Mouse (Mus musculus): ENCODE results near the gene Krtap1-5. TPM values are rescaled to one million over a fixed set of nuclear protein-coding genes. Genes with fewer than 3 reads are reported as not detected.
"Not testable (repeated sequence)": the region's sequence is repeated elsewhere in the genome, so short reads cannot be mapped to it uniquely, and the experiment has no call there.

The Krtap1-5 gene
- total and polyA plus RNA-seq, 3 experiments, result not detected

DNA sequence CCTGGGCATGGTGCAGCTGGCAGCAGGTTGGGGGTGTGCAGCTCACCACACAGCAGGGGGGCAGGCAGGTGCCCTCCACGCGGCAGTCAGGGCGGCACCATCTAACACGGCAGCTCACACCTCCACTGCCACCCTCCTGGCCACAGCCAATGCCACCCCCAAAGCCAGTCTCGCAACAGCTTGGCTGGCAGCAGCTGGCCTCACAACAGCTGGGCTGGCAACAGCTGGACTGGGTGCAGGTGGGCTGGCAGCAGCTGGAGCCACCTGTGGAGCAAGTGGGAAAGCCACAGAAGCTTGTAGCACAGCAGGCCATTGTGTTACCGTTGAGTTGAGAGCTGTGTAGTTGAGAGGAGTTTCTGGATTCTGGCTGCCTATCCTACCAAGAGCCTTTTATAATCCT, 16.9 kb upstream of the Krtap1-5 start, which contains the start of gene Krtap9-3:
TSS of gene Krtap9-3 (minus strand) at position 364 of the 400 bp plus-strand sequence.
- H3K4me3 ChIP-seq (replicated peaks in 1 of 3; ENCODE audit: low read depth in 2 of 3, low read length in 2 of 3, poor library complexity in 1 of 3); H3K27ac ChIP-seq (ENCODE audit: insufficient read depth, low read depth); dilution Hi-C loops (cut with MboI; ENCODE audit: extremely low pct_ligation_motif_present, extremely low pct_unique_long_range_greater_than_20kb, low sequenced_read_pairs); H3K4me2 ChIP-seq (ENCODE audit: insufficient read depth, low read depth, poor library complexity, severe bottlenecking); H3K9ac ChIP-seq (ENCODE audit: insufficient read depth, low read depth); in situ Hi-C loops (cut with MboI; ENCODE audit: low pct_ligation_motif_present, low pct_unique_long_range_greater_than_20kb, low sequenced_read_pairs); H3K79me2 ChIP-seq (replicated peaks; ENCODE audit: control insufficient read depth, extremely low read depth, insufficient read depth, poor library complexity, severe bottlenecking); H3K4me1 ChIP-seq (ENCODE audit: control insufficient read depth in 1 of 2, insufficient read depth in 2 of 2); H3K9me3 ChIP-seq (replicated peaks; ENCODE audit: low read length); DNase-seq (ENCODE audit: extremely low read depth); H3K36me3 ChIP-seq (replicated peaks in 1 of 2; ENCODE audit: control insufficient read depth in 1 of 2, insufficient read depth in 1 of 2, low read length in 1 of 2): not testable (repeated sequence)
- H3K27me3 ChIP-seq (replicated peaks), result peaks cover 82% of the 10 kb centered on the region

DNA sequence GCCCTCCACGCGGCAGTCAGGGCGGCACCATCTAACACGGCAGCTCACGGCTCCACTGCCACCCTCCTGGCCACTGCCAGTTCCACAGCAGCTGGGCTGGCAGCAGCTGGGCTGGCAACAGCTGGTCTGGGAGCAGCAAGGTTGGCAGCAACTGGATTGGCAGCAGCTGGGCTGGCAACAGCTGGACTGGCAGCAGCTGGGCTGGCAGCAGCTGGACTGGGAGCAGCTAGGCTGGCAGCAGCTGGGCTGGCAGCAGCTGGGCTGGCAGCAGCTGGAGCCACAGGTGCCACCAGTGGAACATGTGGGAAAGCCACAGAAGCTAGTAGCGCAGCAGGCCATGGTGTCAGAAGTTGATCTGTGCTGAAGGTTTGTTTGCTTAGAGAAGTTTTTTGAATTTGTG, 10.2 kb upstream of the Krtap1-5 start, which contains the start of gene Krtap1-3:
TSS of gene Krtap1-3 (minus strand) at position 359 of the 400 bp plus-strand sequence.
- H3K4me2 ChIP-seq (ENCODE audit: insufficient read depth, low read depth, poor library complexity, severe bottlenecking), result no peak within 1 kb of the TSS
- no peak within 1 kb of the TSS for H3K27ac ChIP-seq (ENCODE audit: insufficient read depth, low read depth)
- no peak within 1 kb of the TSS for H3K9ac ChIP-seq (ENCODE audit: insufficient read depth, low read depth)
- peaks cover 80% of the 10 kb centered on the region for H3K27me3 ChIP-seq (replicated peaks)
- no peaks in the 10 kb centered on the region for H3K79me2 ChIP-seq (replicated peaks; ENCODE audit: control insufficient read depth, extremely low read depth, insufficient read depth, poor library complexity, severe bottlenecking)
- no peak for TF ChIP-seq MAZ (IDR thresholded peaks at IDR 0.05; ENCODE audit: low read depth, low read length)
- no peak for TF ChIP-seq NRF1 (IDR thresholded peaks at IDR 0.05; ENCODE audit: low read depth, low read length)
- TF ChIP-seq GABPA (IDR thresholded peaks at IDR 0.05; ENCODE audit: insufficient replicate concordance, low read depth, low read length), result no peak
- no peak for TF ChIP-seq RCOR1 (conservative IDR thresholded peaks at IDR 0.05; ENCODE audit: low read depth, low read length)
- TF ChIP-seq ZMIZ1 (IDR thresholded peaks at IDR 0.05; ENCODE audit: low read depth, low read length), result no peak
- TF ChIP-seq MXI1 (IDR thresholded peaks at IDR 0.05; ENCODE audit: low read depth, low read length), result no peak
- no peak for TF ChIP-seq TCF12 (IDR thresholded peaks at IDR 0.05; ENCODE audit: low read depth, low read length)
- no peak for TF ChIP-seq MAFK (IDR thresholded peaks at IDR 0.05; ENCODE audit: insufficient replicate concordance, low read length)
- TF ChIP-seq EP300 (IDR thresholded peaks at IDR 0.05; ENCODE audit: low read length), result no peak
- TF ChIP-seq BHLHE40 (IDR thresholded peaks at IDR 0.05; ENCODE audit: low read depth, low read length), result no peak
- TF ChIP-seq IRF4 (IDR thresholded peaks at IDR 0.05; ENCODE audit: low read depth, low read length), result no peak
- TF ChIP-seq ZC3H11A (IDR thresholded peaks at IDR 0.05; ENCODE audit: low read depth, low read length), result no peak
- no peak for TF ChIP-seq POLR2AphosphoS2 (IDR thresholded peaks at IDR 0.05; ENCODE audit: low read depth, low read length)
- no peak for TF ChIP-seq ZKSCAN1 (IDR thresholded peaks at IDR 0.05; ENCODE audit: borderline replicate concordance, low read depth, low read length)
- H3K36me3 ChIP-seq (replicated peaks in 1 of 2; ENCODE audit: control insufficient read depth in 1 of 2, insufficient read depth in 1 of 2, low read length in 1 of 2), result no peaks in the 10 kb centered on the region
- no peaks in the 10 kb centered on the region for H3K9me3 ChIP-seq (replicated peaks; ENCODE audit: low read length)
- dilution Hi-C loops (cut with MboI; ENCODE audit: extremely low pct_ligation_motif_present, extremely low pct_unique_long_range_greater_than_20kb, low sequenced_read_pairs) (no loop called here), in situ Hi-C loops (cut with MboI; ENCODE audit: low pct_ligation_motif_present, low pct_unique_long_range_greater_than_20kb, low sequenced_read_pairs) (no loop called here)
- no peaks in the 10 kb centered on the region for H3K4me1 ChIP-seq (ENCODE audit: control insufficient read depth in 1 of 2, insufficient read depth in 2 of 2)
- no peak for DNase-seq (ENCODE audit: extremely low read depth)
- no peak within 1 kb of the TSS for H3K4me3 ChIP-seq (replicated peaks in 1 of 3; ENCODE audit: low read depth in 2 of 3, low read length in 2 of 3, poor library complexity in 1 of 3)

DNA sequence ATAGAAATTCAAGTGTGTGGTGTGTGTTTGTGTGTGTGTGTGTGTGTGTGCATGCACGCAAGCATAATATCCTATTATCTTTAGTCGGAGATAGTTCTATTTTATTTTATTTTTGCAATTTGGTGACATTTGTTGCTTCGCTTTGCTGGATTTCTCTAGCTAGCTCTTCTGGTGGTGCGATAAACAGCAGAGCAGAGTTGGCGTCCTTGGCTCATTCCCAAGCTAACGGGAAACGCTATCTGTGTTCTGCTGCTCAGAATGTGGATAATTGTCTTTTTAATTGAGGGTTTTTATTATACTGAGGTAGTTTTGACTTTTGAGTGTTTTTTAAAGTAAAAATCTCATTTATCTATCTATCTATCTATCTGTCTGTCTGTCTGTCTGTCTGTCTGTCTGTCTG, 4.3 kb upstream of the Krtap1-5 start:
- H3K4me2 ChIP-seq (ENCODE audit: insufficient read depth, low read depth, poor library complexity, severe bottlenecking), result no peak overlapping the region
- dilution Hi-C loops (cut with MboI; ENCODE audit: extremely low pct_ligation_motif_present, extremely low pct_unique_long_range_greater_than_20kb, low sequenced_read_pairs), result no loop called here
- TF ChIP-seq UBTF (IDR thresholded peaks at IDR 0.05; ENCODE audit: low read depth, low read length), result no peak
- in situ Hi-C loops (cut with MboI; ENCODE audit: low pct_ligation_motif_present, low pct_unique_long_range_greater_than_20kb, low sequenced_read_pairs), result no loop called here
- H3K36me3 ChIP-seq (replicated peaks in 1 of 2; ENCODE audit: control insufficient read depth in 1 of 2, insufficient read depth in 1 of 2, low read length in 1 of 2), result no peaks in the 10 kb centered on the region
- peaks cover 4% of the 10 kb centered on the region for H3K9me3 ChIP-seq (replicated peaks; ENCODE audit: low read length)
- peaks cover 67% of the 10 kb centered on the region for H3K27me3 ChIP-seq (replicated peaks)
- H3K4me3 ChIP-seq (replicated peaks in 1 of 3; ENCODE audit: low read depth in 2 of 3, low read length in 2 of 3, poor library complexity in 1 of 3), result no peak overlapping the region
- H3K79me2 ChIP-seq (replicated peaks; ENCODE audit: control insufficient read depth, extremely low read depth, insufficient read depth, poor library complexity, severe bottlenecking), result no peaks in the 10 kb centered on the region
- no peaks in the 10 kb centered on the region for H3K4me1 ChIP-seq (ENCODE audit: control insufficient read depth in 1 of 2, insufficient read depth in 2 of 2)
- H3K27ac ChIP-seq (ENCODE audit: insufficient read depth, low read depth), result no peak overlapping the region
- no peak for DNase-seq (ENCODE audit: extremely low read depth)
- no peak overlapping the region for H3K9ac ChIP-seq (ENCODE audit: insufficient read depth, low read depth)
